Mouse (Mus musculus) adrenal gland, postnatal 4 days (tissue): Measurements from ENCODE around the gene Pou3f1. TPM values are rescaled to one million over a fixed set of nuclear protein-coding genes. Genes with fewer than 3 reads are reported as not detected.

Source experiments
- DNase-seq, 2 experiments: peaks; one replicate each; pipeline ENCODE4 v3.0.0; 2021 to 2022; ENCODE audit warnings: low spot score in 2 of 2, mixed read lengths in 2 of 2
- long read RNA-seq, 2 experiments: library from polyadenylated mRNA; stranded (forward); transcript quantifications; one replicate each; pipeline ENCODE4 v2.0.0; 2021
- total RNA-seq, 2 experiments: library from RNA; stranded (reverse); gene quantifications; 2 replicates each; pipeline ENCODE4 v1.2.3; 2021

Gene Pou3f1
- total RNA-seq: under 1 TPM; 0.23 to 0.34 TPM
- long read RNA-seq, experiment 1, partial matches to known transcripts: 0 of 1 reads
- long read RNA-seq, experiment 1, other reads (novel, unspliced or antisense): 0 of 1 reads
- long read RNA-seq, experiment 2, partial matches to known transcripts: 0 of 1 reads
- long read RNA-seq, experiment 2, other reads (novel, unspliced or antisense): 0 of 1 reads

GRCm38 (mm10) chr4:124656518-124656853 lies at the start of gene Pou3f1:
Gene Pou3f1 (plus strand): TSS chr4:124656807.
- no peak for DNase-seq

GRCm38 (mm10) chr4:124607166-124607565 lies 49.4 kb upstream of the Pou3f1 start:
- DNase-seq: no peak

GRCm38 (mm10) chr4:124610066-124610465 lies 46.5 kb upstream of the Pou3f1 start:
- no peak for DNase-seq

GRCm38 (mm10) chr4:124610703-124611102 lies 45.9 kb upstream of the Pou3f1 start, which contains the start of gene 3100002H09Rik:
Gene 3100002H09Rik (minus strand): TSS chr4:124610803.
- DNase-seq: no peak

GRCm38 (mm10) chr4:124611768-124612167 lies 44.8 kb upstream of the Pou3f1 start:
- no peak for DNase-seq

- DNase-seq: no peak
These were observed 42.4 kb upstream of the Pou3f1 start for GRCm38 (mm10) chr4:124614189-124614588.

GRCm38 (mm10) chr4:124615406-124615960 lies 41.1 kb upstream of the Pou3f1 start:
- no peak for DNase-seq

GRCm38 (mm10) chr4:124615986-124616385 lies 40.6 kb upstream of the Pou3f1 start:
- no peak for DNase-seq

GRCm38 (mm10) chr4:124616636-124617035 lies 40.0 kb upstream of the Pou3f1 start:
- no peak for DNase-seq

GRCm38 (mm10) chr4:124618599-124618998 lies 38.0 kb upstream of the Pou3f1 start:
- no peak for DNase-seq

- DNase-seq: no peak
These were observed 35.2 kb upstream of the Pou3f1 start for GRCm38 (mm10) chr4:124621406-124621805.

- no peak for DNase-seq
These were observed 34.0 kb upstream of the Pou3f1 start for GRCm38 (mm10) chr4:124622566-124622965.

GRCm38 (mm10) chr4:124624111-124624581 lies 32.5 kb upstream of the Pou3f1 start:
- DNase-seq: no peak

- DNase-seq: no peak
These were observed 29.8 kb upstream of the Pou3f1 start for GRCm38 (mm10) chr4:124626836-124627235.

- no peak for DNase-seq
These were observed 25.2 kb upstream of the Pou3f1 start for GRCm38 (mm10) chr4:124631456-124631855.

- DNase-seq: no peak
These were observed 23.8 kb upstream of the Pou3f1 start for GRCm38 (mm10) chr4:124632856-124633255.

GRCm38 (mm10) chr4:124633281-124633680 lies 23.3 kb upstream of the Pou3f1 start:
- peak in 1 of 2 experiments; percentile 38 for DNase-seq

GRCm38 (mm10) chr4:124639715-124640114 lies 16.9 kb upstream of the Pou3f1 start:
- DNase-seq: no peak

GRCm38 (mm10) chr4:124643859-124644258 lies 12.7 kb upstream of the Pou3f1 start:
- DNase-seq: no peak

GRCm38 (mm10) chr4:124644974-124645433 lies 11.6 kb upstream of the Pou3f1 start:
- no peak for DNase-seq

- DNase-seq: no peak
These were observed 10.0 kb upstream of the Pou3f1 start for GRCm38 (mm10) chr4:124646591-124646990.

- no peak for DNase-seq
These were observed 8.7 kb upstream of the Pou3f1 start for GRCm38 (mm10) chr4:124647909-124648308.

- DNase-seq: no peak
These were observed 3.7 kb upstream of the Pou3f1 start for GRCm38 (mm10) chr4:124652886-124653285.
